Mouse (Mus musculus) midbrain, embryonic 12.5 days (tissue): ENCODE measurements at regions not wholly inside any gene's neighbourhood (a gene's known extent, or its start where the extent isn't known, plus 50 kb on each side); places are given as distances from the start of the nearest gene placed in this dataset.

Experiments used
- ATAC-seq: fragments of 200-750 bp; cut with Nextera tagmentation; 2 replicates; pipeline ENCODE4 v1.8.0; 2017; ENCODE audit warnings: low read depth, moderate TSS enrichment, moderate library complexity; ENCODE audit not compliant: low FRiP score
- H3K27ac ChIP-seq: fragments of 300-500 bp; sonication (generic); replicated peaks from 2 replicates; pipeline ENCODE4 v1.5.1; 2016; ENCODE audit warnings: mild to moderate bottlenecking
- H3K27me3 ChIP-seq: fragments of 300-500 bp; sonication (generic); 2 replicates; pipeline ENCODE4 v1.6.1; 2016; ENCODE audit warnings: mild to moderate bottlenecking
- H3K36me3 ChIP-seq: fragments of 300-500 bp; sonication (generic); 2 replicates; pipeline ENCODE4 v1.6.1; 2016
- H3K4me1 ChIP-seq: fragments of 300-500 bp; sonication (generic); 2 replicates; pipeline ENCODE4 v1.6.1; 2016
- H3K4me2 ChIP-seq: fragments of 300-500 bp; sonication (generic); replicated peaks from 2 replicates; pipeline ENCODE4 v1.6.1; 2016; ENCODE audit warnings: mild to moderate bottlenecking, moderate library complexity
- H3K4me3 ChIP-seq: fragments of 300-500 bp; sonication (generic); 2 replicates; pipeline ENCODE4 v1.5.1; 2016; ENCODE audit warnings: mild to moderate bottlenecking
- H3K9ac ChIP-seq: fragments of 300-500 bp; sonication (generic); replicated peaks from 2 replicates; pipeline ENCODE4 v1.6.1; 2016; ENCODE audit warnings: mild to moderate bottlenecking, moderate library complexity
- H3K9me3 ChIP-seq: fragments of 300-500 bp; sonication (generic); 2 replicates; pipeline ENCODE4 v1.6.1; 2016; ENCODE audit warnings: mild to moderate bottlenecking
- WGBS: fragments of 180-500 bp; shearing (Covaris S2); methylation state at CpG from one replicate; pipeline ENCODE4 v1.1.7; 2016; 5-methylcytosine and 5-hydroxymethylcytosine counted together

- Histone ChIP-seq H3K27ac (no peak overlapping the region), H3K27me3 (no peaks in the 10 kb centered on the region), H3K36me3 (no peaks in the 10 kb centered on the region), H3K4me1 (no peaks in the 10 kb centered on the region), H3K4me2 (no peak overlapping the region), H3K9ac (no peak overlapping the region), H3K9me3 (no peaks in the 10 kb centered on the region), H3K4me3 (no peak overlapping the region)
- no peak for ATAC-seq
Observed at GRCm38 (mm10) chr17:9817056-9817455, 147.5 kb upstream of the Pabpc6 start.

DNA sequence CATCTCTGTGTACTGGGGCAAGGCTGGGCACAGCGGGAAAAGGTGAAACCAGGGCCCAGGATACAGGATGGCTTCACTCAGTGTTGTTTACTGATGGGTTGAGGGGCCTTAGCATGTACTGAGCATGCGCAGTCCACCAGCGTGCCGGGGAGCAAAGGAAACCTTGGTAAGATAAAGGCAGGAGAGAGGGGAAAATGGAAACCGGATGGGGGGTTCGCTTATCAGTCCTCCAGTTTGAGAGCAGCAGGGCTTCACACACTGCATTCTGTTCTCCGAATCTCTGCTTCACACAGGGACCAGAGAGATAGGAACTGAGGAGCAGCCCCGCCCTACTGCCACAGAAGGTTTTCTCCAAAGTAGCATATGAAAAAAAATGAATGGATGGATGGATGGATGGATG is 127.6 kb upstream of the Pabpc6 start:
- no peak overlapping the region for H3K9ac ChIP-seq
- peak overlapping the region; percentile 60; the same call in 1 of the 2 replicates for H3K27ac ChIP-seq
- no peaks in the 10 kb centered on the region for H3K27me3 ChIP-seq
- no peaks in the 10 kb centered on the region for H3K9me3 ChIP-seq
- no peak overlapping the region for H3K4me2 ChIP-seq
- no peaks in the 10 kb centered on the region for H3K36me3 ChIP-seq
- no peak for ATAC-seq
- 74% methylated on average over 8 of the region's 8 CpGs for WGBS
- no peak overlapping the region for H3K4me3 ChIP-seq
- H3K4me1 ChIP-seq, result peaks cover 9% of the 10 kb centered on the region

- H3K9me3 ChIP-seq, result no peaks in the 10 kb centered on the region
- no peaks in the 10 kb centered on the region for H3K27me3 ChIP-seq
- peaks cover 9% of the 10 kb centered on the region for H3K4me1 ChIP-seq
- H3K36me3 ChIP-seq, result no peaks in the 10 kb centered on the region
- 33% methylated on average over 13 of the region's 13 CpGs for WGBS
- peak overlapping the region; percentile 60 for H3K27ac ChIP-seq
- no peak overlapping the region; the same call in 1 of the 2 replicates for H3K4me2 ChIP-seq
- no peak overlapping the region for H3K9ac ChIP-seq
- peak; percentile 60; the same call in 1 of the 2 replicates for ATAC-seq
- no peak overlapping the region for H3K4me3 ChIP-seq
Observed at GRCm38 (mm10) chr17:9796225-9796988, 126.9 kb upstream of the Pabpc6 start.

- Histone ChIP-seq H3K4me3 (no peak overlapping the region), H3K4me2 (no peak overlapping the region), H3K27ac (no peak overlapping the region; the same call in 1 of the 2 replicates), H3K4me1 (peaks cover 37% of the 10 kb centered on the region), H3K9me3 (no peaks in the 10 kb centered on the region), H3K27me3 (no peaks in the 10 kb centered on the region), H3K36me3 (no peaks in the 10 kb centered on the region), H3K9ac (no peak overlapping the region)
- 87% methylated on average over 5 of the region's 5 CpGs for WGBS
- ATAC-seq, result no peak
Observed at GRCm38 (mm10) chr17:9778866-9779265, 109.3 kb upstream of the Pabpc6 start.

- no peak overlapping the region for H3K4me2 ChIP-seq
- H3K27me3 ChIP-seq, result no peaks in the 10 kb centered on the region
- H3K4me3 ChIP-seq, result no peak overlapping the region
- no peak overlapping the region for H3K9ac ChIP-seq
- no peaks in the 10 kb centered on the region for H3K9me3 ChIP-seq
- peaks cover 37% of the 10 kb centered on the region for H3K4me1 ChIP-seq
- no peak for ATAC-seq
- H3K27ac ChIP-seq, result peak overlapping the region; percentile 88
- no peaks in the 10 kb centered on the region for H3K36me3 ChIP-seq
Observed at GRCm38 (mm10) chr17:9777165-9777564, 107.6 kb upstream of the Pabpc6 start.

DNA sequence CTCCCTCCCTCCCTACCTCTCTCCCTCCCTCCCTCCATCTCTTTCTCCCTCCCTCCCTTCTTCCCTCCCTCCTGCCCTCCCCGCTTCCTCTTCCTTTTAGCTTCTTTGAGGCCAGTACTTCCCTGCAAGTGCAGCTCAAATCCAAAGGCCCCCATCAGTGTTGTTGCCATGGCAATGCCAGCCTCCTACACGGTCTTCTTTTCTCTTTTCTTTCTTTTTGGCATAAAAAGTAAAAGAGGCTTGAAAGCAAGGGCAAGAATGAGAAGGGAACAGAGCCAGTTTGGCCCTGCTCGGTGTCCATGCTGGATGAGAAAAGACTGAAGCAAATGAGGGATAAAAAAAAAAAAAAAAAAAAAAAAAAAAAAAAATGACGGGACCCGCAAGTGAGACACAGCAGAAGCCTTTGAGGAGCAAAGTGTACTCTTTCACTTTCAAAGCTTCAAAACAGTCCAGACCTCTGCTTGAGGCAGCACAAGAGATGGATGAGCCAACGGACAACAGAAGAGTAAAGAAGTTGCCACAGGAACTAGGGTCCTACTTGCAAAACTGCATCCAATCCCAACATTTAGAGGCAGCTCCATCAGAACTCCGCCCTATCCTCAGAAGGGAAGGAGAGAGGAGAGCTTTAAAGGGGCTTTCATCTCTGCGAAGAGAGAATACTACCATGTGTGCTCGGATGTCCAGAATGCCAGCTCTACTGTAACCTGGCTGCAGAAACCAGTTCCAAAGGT is 106.9 kb upstream of the Pabpc6 start:
- Histone ChIP-seq H3K27ac (peak overlapping the region; percentile 88), H3K36me3 (no peaks in the 10 kb centered on the region), H3K4me1 (peaks cover 37% of the 10 kb centered on the region), H3K27me3 (no peaks in the 10 kb centered on the region), H3K4me3 (no peak overlapping the region), H3K4me2 (0 out of 2 replicates have a peak overlapping the region, but pooled peaks have one; percentile 13), H3K9me3 (no peaks in the 10 kb centered on the region), H3K9ac (no peak overlapping the region)
- 31% methylated on average over 8 of the region's 9 CpGs for WGBS
- peak; percentile 83 for ATAC-seq

GRCm38 (mm10) chr17:9775668-9776151 is 106.2 kb upstream of the Pabpc6 start:
- Histone ChIP-seq H3K4me2 (peak overlapping the region; percentile 1; the same call in 1 of the 2 replicates), H3K4me3 (no peak overlapping the region), H3K27ac (peak overlapping the region; percentile 88), H3K4me1 (peaks cover 37% of the 10 kb centered on the region), H3K9ac (no peak overlapping the region), H3K36me3 (no peaks in the 10 kb centered on the region), H3K9me3 (no peaks in the 10 kb centered on the region), H3K27me3 (no peaks in the 10 kb centered on the region)
- ATAC-seq, result peak; percentile 90
- 12% methylated on average over 9 of the region's 9 CpGs for WGBS

- no peak overlapping the region for H3K9ac ChIP-seq
- WGBS, result 52% methylated on average over 11 of the region's 11 CpGs
- H3K27ac ChIP-seq, result peak overlapping the region; percentile 88
- peaks cover 37% of the 10 kb centered on the region for H3K4me1 ChIP-seq
- H3K36me3 ChIP-seq, result no peaks in the 10 kb centered on the region
- H3K4me3 ChIP-seq, result no peak overlapping the region
- H3K9me3 ChIP-seq, result no peaks in the 10 kb centered on the region
- H3K4me2 ChIP-seq, result peak overlapping the region; percentile 1; the same call in 1 of the 2 replicates
- peak; percentile 28 for ATAC-seq
- no peaks in the 10 kb centered on the region for H3K27me3 ChIP-seq
Observed at GRCm38 (mm10) chr17:9774740-9775629, 105.5 kb upstream of the Pabpc6 start.

- 0 out of 2 replicates have a peak overlapping the region, but pooled peaks have one; percentile 88 for H3K27ac ChIP-seq
- H3K27me3 ChIP-seq, result no peaks in the 10 kb centered on the region
- peaks cover 37% of the 10 kb centered on the region for H3K4me1 ChIP-seq
- no peaks in the 10 kb centered on the region for H3K9me3 ChIP-seq
- WGBS, result 78% methylated on average over 2 of the region's 2 CpGs
- H3K9ac ChIP-seq, result no peak overlapping the region
- H3K4me3 ChIP-seq, result no peak overlapping the region
- H3K4me2 ChIP-seq, result no peak overlapping the region
- no peaks in the 10 kb centered on the region for H3K36me3 ChIP-seq
- no peak for ATAC-seq
Observed at GRCm38 (mm10) chr17:9773744-9774143, 104.2 kb upstream of the Pabpc6 start.

DNA sequence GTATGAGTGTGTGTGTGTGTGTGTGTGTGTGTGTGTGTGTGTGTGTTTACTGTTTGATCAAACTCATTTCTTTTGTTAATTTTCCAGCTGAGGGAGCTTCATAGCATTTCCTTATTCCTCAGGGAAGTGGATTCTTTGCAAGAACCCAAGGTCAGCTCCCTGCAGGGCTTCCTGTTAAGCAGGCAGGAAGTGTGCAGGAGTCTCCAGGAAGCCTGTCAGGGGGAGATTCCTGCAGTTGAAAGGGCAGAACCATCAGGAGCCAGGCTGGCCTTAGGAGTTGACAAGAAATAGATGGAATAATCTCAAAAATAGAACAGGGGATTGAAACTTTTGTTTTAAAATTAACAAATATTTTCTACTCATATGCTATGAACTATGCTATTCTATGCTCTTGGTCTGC is 98.8 kb upstream of the Pabpc6 start:
- H3K9ac ChIP-seq, result no peak overlapping the region
- no peaks in the 10 kb centered on the region for H3K27me3 ChIP-seq
- no peaks in the 10 kb centered on the region for H3K9me3 ChIP-seq
- ATAC-seq, result no peak
- no peak overlapping the region for H3K4me3 ChIP-seq
- no peaks in the 10 kb centered on the region for H3K36me3 ChIP-seq
- no peak overlapping the region for H3K4me2 ChIP-seq
- no peak overlapping the region for H3K27ac ChIP-seq
- peaks cover 32% of the 10 kb centered on the region for H3K4me1 ChIP-seq

- no peak for ATAC-seq
- H3K4me1 ChIP-seq, result peaks cover 46% of the 10 kb centered on the region
- H3K4me2 ChIP-seq, result no peak overlapping the region
- no peaks in the 10 kb centered on the region for H3K9me3 ChIP-seq
- no peaks in the 10 kb centered on the region for H3K27me3 ChIP-seq
- no peak overlapping the region for H3K4me3 ChIP-seq
- no peaks in the 10 kb centered on the region for H3K36me3 ChIP-seq
- H3K9ac ChIP-seq, result no peak overlapping the region
- H3K27ac ChIP-seq, result peak overlapping the region; percentile 92
- WGBS, result 42% methylated on average over 5 of the region's 5 CpGs
Observed at GRCm38 (mm10) chr17:9765680-9766250, 96.2 kb upstream of the Pabpc6 start.
